Mouse (Mus musculus) liver, adult 2 months (tissue): Measurements from ENCODE around the gene Gp1bb. TPM values are rescaled to one million over a fixed set of nuclear protein-coding genes. Genes with fewer than 3 reads are reported as not detected.
A peak's percentile ranks its signal among the peaks of the same experiment; 100 is the strongest.

Source experiments
- DNase-seq: peaks from one replicate; pipeline ENCODE4 v3.0.0-alpha.2; 2011; ENCODE audit warnings: low read depth, low spot score; ENCODE audit errors: extremely low read depth
- H3K27ac ChIP-seq: fragments of 200-500 bp; replicated peaks from 2 replicates; pipeline ENCODE4 v1.5.1; 2012; ENCODE audit warnings: low read depth, mild to moderate bottlenecking, control low read depth, inconsistent platforms, low read length; ENCODE audit not compliant: insufficient read depth
- H3K27me3 ChIP-seq: fragments of 200-500 bp; 2 replicates; pipeline ENCODE4 v1.6.1; 2012; ENCODE audit warnings: mild to moderate bottlenecking, moderate library complexity, low read length, inconsistent platforms; ENCODE audit not compliant: control insufficient read depth, insufficient read depth
- H3K36me3 ChIP-seq: fragments of 200-500 bp; 2 replicates; pipeline ENCODE4 v1.6.1; 2012; ENCODE audit warnings: low read length, inconsistent platforms; ENCODE audit not compliant: control insufficient read depth, insufficient read depth
- H3K4me1 ChIP-seq: fragments of 200-500 bp; 2 replicates; pipeline ENCODE4 v1.6.1; 2011; ENCODE audit warnings: low read length; ENCODE audit not compliant: control insufficient read depth, insufficient read depth
- H3K4me3 ChIP-seq: fragments of 200-500 bp; 2 replicates; pipeline ENCODE4 v1.5.1; 2011; ENCODE audit warnings: low read depth, mild to moderate bottlenecking, control low read depth, low read length, moderate library complexity; ENCODE audit not compliant: insufficient read depth
- H3K79me2 ChIP-seq: fragments of 200-500 bp; 2 replicates; pipeline ENCODE4 v1.6.1; 2012; ENCODE audit warnings: inconsistent platforms, mild to moderate bottlenecking, low read length, moderate library complexity; ENCODE audit not compliant: control insufficient read depth, insufficient read depth
- H3K9ac ChIP-seq: fragments of 200-500 bp; 2 replicates; pipeline ENCODE4 v1.6.1; 2012; ENCODE audit warnings: low read depth, mild to moderate bottlenecking, control low read depth, inconsistent platforms, low read length
- CTCF ChIP-seq: fragments of 200-500 bp; IDR thresholded peaks from 2 replicates; pipeline ENCODE4 v1.5.1; 2011; ENCODE audit warnings: low read depth, low read length, control low read depth
- POLR2A ChIP-seq: fragments of 200-500 bp; IDR thresholded peaks from 2 replicates; pipeline ENCODE4 v1.6.1; 2011; ENCODE audit warnings: low read length, control low read depth; ENCODE audit not compliant: insufficient read depth; ENCODE audit errors: extremely low read depth
- WGBS: fragments of 180-500 bp; shearing (Covaris S2); methylation state at CpG from one replicate; pipeline ENCODE4 v1.1.7; 2018; 5-methylcytosine and 5-hydroxymethylcytosine counted together
- polyA plus RNA-seq: library from polyadenylated mRNA; depleted of rRNA; stranded (reverse); fragments of >200 nt; gene quantifications from 2 replicates; pipeline ENCODE4 v1.2.3, GENCODE M21; 2012
- total RNA-seq: library from RNA; depleted of rRNA; stranded (reverse); fragments of >200 nt; gene quantifications from 2 replicates; pipeline ENCODE4 v1.2.3, GENCODE M21; 2014

Gp1bb gene
- total and polyA plus RNA-seq, 2 experiments: not detected

DNA sequence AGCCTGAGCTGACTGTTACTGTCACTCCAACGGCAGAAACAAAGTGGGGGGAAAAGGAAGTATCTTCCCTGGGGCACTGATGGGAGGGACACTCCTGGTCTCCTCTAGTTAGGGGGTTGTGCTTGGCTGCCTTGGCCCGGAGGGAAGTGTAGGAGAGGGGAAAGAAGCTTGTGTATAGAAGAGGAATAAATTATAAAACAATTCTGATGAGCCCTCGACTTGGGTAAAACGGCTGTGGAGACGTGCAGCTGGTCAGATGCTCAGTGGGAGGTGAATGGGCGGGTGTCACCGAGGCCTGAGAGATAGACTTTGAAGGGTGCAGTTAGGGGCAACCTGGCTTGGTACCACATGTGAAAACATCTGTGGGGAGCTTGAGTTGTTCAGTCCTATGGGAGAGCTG, 8.9 kb upstream of the Gp1bb start:
- Histone ChIP-seq H3K4me1 (peaks cover 2% of the 10 kb centered on the region), H3K36me3 (no peaks in the 10 kb centered on the region), H3K4me3 (no peak overlapping the region), H3K27me3 (peaks cover 1% of the 10 kb centered on the region; the same call in 1 of the 2 replicates), H3K27ac (no peak overlapping the region), H3K9ac (no peak overlapping the region), H3K79me2 (no peaks in the 10 kb centered on the region)
- TF ChIP-seq CTCF: no peak
- DNase-seq: no peak
- 70% methylated on average over 7 of the region's 7 CpGs for WGBS

DNA sequence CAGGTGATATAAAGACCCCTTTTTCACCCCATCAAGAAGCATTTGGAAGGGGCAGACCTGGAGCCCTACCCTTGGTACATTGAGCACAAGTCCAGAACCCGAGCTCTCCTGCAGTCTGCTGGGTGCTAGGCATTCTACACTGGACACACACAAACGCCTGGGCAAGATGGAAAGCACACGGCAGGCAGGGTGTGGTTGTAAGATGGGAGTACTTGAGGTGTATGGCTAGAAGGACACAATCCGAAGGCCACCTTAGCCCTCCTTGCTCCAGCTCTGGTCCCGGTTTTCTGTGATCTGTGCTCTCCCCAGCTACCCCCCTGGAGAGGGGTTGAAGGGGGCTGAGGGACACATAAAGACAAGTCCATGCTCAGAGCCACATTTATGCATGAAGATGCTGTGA, 8.1 kb upstream of the Gp1bb start:
- Histone ChIP-seq H3K27me3 (peaks cover 5% of the 10 kb centered on the region; the same call in 1 of the 2 replicates), H3K4me3 (no peak overlapping the region)
- no peak for DNase-seq

DNA sequence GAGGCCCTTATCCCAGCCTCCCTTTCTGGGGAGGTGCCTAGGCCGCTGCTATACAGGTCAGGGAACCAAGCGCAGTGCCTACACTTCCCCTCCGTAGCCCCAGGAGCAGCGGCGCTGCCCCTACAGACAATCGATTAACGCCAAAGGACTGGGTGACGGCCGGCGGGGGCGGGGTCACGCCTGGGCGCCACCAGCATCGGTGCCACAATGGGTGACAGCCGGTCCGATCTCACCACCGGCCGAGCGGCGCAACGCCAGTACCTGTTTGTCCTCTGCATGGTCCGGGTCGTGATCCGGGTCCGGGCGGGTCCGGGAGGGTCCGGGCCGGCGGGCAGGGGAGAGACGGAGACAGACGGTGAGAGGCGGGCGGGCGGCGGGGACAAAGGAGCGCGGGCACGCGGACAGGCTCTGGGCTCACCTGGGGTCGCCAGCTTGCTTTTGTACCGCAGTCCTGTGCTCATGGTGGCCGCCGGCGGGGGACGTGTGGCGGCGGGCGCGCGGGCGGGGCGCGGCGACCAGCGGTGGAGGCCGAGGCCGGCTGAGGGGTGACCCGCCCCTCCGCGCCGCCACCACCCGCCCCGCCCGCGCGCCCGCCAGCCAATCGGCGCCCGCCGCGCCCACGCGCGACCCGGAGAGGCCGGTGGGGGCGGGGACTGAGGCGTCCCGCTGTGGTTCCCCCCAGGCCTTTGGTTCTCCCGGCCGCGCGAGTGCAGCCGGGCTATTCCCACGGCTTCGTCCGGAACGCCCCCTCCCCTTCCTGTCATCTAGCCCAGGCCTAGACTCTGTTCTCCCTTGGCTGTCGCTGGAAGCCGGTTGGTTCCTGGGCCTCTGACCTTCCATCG, 7.4 kb upstream of the Gp1bb start, which contains the start of gene Sept5:
Gene Sept5, minus strand, starts transcription at position 565 of the 842 bp plus-strand sequence.
- DNase-seq: no peak
- H3K36me3 ChIP-seq: no peaks in the 10 kb centered on the region
- TF ChIP-seq POLR2A: no peak
- TF ChIP-seq CTCF: no peak
- H3K27ac ChIP-seq: no peak within 1 kb of the TSS
- peak within 1 kb of the TSS; percentile 74 for H3K4me3 ChIP-seq
- under 1% methylated on average over 63 of the region's 93 CpGs for WGBS
- no peaks in the 10 kb centered on the region for H3K79me2 ChIP-seq
- H3K9ac ChIP-seq: peak within 1 kb of the TSS; percentile 64
- peaks cover 5% of the 10 kb centered on the region; the same call in 1 of the 2 replicates for H3K27me3 ChIP-seq
- peaks cover 2% of the 10 kb centered on the region for H3K4me1 ChIP-seq

More for the DNA sequence above, 8.1 kb upstream of the Gp1bb start:
- no peaks in the 10 kb centered on the region for H3K79me2 ChIP-seq
- H3K9ac ChIP-seq: no peak overlapping the region
- no peaks in the 10 kb centered on the region for H3K36me3 ChIP-seq
- no peak for TF ChIP-seq POLR2A
- TF ChIP-seq CTCF: no peak
- no peak overlapping the region for H3K27ac ChIP-seq
- peaks cover 2% of the 10 kb centered on the region for H3K4me1 ChIP-seq
- 81% methylated on average over 5 of the region's 5 CpGs for WGBS

DNA sequence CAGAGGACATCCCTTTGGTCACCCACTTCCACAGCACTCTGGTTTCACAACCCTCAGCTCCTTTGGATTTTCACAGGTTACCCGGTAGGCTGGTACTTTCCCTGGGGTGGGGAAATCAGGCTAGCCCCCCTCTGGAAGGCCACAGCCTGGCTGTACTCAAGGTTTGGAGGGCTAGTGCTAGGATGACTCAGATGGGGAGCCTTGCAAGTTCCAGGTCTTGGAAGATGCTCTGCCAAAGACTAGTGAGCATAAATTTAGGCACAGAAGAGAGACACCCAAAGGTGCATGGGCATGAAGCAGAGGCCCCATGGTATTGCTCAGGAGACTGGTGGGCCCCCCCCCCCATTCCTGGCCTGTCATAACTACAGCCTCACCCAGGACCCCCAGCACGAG, 6.7 kb upstream of the Gp1bb start:
- Histone ChIP-seq H3K27ac (no peak overlapping the region), H3K9ac (0 out of 2 replicates have a peak overlapping the region, but pooled peaks have one; percentile 64), H3K4me1 (peaks cover 2% of the 10 kb centered on the region), H3K79me2 (no peaks in the 10 kb centered on the region), H3K27me3 (peaks cover 5% of the 10 kb centered on the region; the same call in 1 of the 2 replicates), H3K36me3 (no peaks in the 10 kb centered on the region), H3K4me3 (peak overlapping the region; percentile 74; the same call in 1 of the 2 replicates)
- 57% methylated on average over 2 of the region's 2 CpGs for WGBS
- TF ChIP-seq CTCF: no peak
- TF ChIP-seq POLR2A: no peak
- no peak for DNase-seq

DNA sequence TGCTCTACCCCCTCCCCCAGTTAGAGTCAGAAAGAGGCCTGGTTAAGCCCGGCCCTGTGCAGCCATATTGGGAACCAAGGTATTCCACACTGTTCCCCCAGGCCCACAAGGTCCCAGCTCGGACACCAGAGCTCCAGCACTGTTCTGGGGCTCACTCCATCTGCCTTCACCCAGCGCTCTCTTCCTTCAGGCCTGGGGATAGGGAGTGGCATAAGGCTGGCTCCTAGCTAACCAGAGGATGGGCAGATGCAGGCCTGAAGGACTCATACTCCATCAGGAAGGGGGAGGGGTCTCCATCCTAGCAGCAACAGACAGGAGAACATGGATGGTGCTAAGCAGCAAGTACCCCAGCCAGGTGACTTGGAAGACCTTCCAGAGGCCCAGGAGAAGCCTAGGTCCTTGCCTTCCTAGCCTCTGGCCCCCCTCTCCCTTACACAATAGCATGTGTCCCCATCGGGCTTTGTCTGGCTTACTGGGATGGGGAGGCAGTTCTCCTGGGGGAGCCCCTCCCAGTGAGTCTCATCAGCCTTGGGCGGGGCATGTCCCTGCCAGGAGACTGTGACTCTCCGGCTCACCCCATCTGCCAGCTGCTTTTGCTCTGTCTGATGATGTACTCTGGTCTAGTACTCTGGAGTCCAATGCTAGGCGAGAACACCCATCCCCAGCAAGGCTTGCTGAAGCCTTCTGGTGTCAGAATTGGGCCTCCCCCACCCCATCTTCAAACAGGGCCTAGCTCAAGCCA, 6.2 kb upstream of the Gp1bb start:
- Histone ChIP-seq H3K27me3 (peaks cover 5% of the 10 kb centered on the region; the same call in 1 of the 2 replicates), H3K4me1 (peaks cover 2% of the 10 kb centered on the region), H3K4me3 (no peak overlapping the region), H3K79me2 (no peaks in the 10 kb centered on the region), H3K27ac (no peak overlapping the region), H3K9ac (no peak overlapping the region), H3K36me3 (no peaks in the 10 kb centered on the region)
- TF ChIP-seq CTCF (no peak), POLR2A (no peak)
- no peak for DNase-seq
- 94% methylated on average over 7 of the region's 7 CpGs for WGBS
